Mouse (Mus musculus): ENCODE measurements at regions not wholly inside any gene's neighbourhood (a gene's known extent, or its start where the extent isn't known, plus 50 kb on each side); places are given as distances from the start of the nearest gene placed in this dataset.
"Not testable (repeated sequence)": the region's sequence is repeated elsewhere in the genome, so short reads cannot be mapped to it uniquely, and the experiment has no call there.

- no peaks in the 10 kb centered on the region for H3K36me3 ChIP-seq (ENCODE audit: inconsistent target)
- no peak overlapping the region for H3K4me3 ChIP-seq (ENCODE audit: inconsistent target)
- no peaks in the 10 kb centered on the region for H3K79me2 ChIP-seq (ENCODE audit: inconsistent target)
- no peak overlapping the region for H3K27ac ChIP-seq
- 96% methylated on average over 5 of the region's 5 CpGs for WGBS (ENCODE audit: missing documents)
These were observed 519.8 kb upstream of the Arid1b start for GRCm38 (mm10) chr17:4474350-4474749.

GRCm38 (mm10) chr17:4475665-4476064, 518.5 kb upstream of the Arid1b start:
- WGBS (ENCODE audit: missing documents) = 70% methylated on average over 3 of the region's 3 CpGs
- H3K27ac ChIP-seq = no peak overlapping the region

GRCm38 (mm10) chr17:4494392-4494791, 499.7 kb upstream of the Arid1b start:
- Histone ChIP-seq H3K27ac (no peak overlapping the region), H3K79me2 (ENCODE audit: inconsistent target) (no peaks in the 10 kb centered on the region), H3K36me3 (ENCODE audit: inconsistent target) (no peaks in the 10 kb centered on the region), H3K4me3 (ENCODE audit: inconsistent target) (no peak overlapping the region)
- 26% methylated on average over 2 of the region's 2 CpGs for WGBS (ENCODE audit: missing documents)

More at GRCm38 (mm10) chr17:4475665-4476064, 518.5 kb upstream of the Arid1b start:
- Histone ChIP-seq H3K36me3 (ENCODE audit: inconsistent target) (no peaks in the 10 kb centered on the region), H3K4me3 (ENCODE audit: inconsistent target) (no peak overlapping the region), H3K79me2 (ENCODE audit: inconsistent target) (no peaks in the 10 kb centered on the region)

GRCm38 (mm10) chr17:4500504-4500903, 493.6 kb upstream of the Arid1b start:
- H3K27ac ChIP-seq = no peak overlapping the region
- no peaks in the 10 kb centered on the region for H3K79me2 ChIP-seq (ENCODE audit: inconsistent target)
- no peak overlapping the region for H3K4me3 ChIP-seq (ENCODE audit: inconsistent target)
- no peaks in the 10 kb centered on the region for H3K36me3 ChIP-seq (ENCODE audit: inconsistent target)
- 91% methylated on average over 5 of the region's 5 CpGs for WGBS (ENCODE audit: missing documents)

GRCm38 (mm10) chr17:4501029-4501428, 493.1 kb upstream of the Arid1b start:
- WGBS (ENCODE audit: missing documents) = 79% methylated on average over 1 of the region's 1 CpGs
- Histone ChIP-seq H3K27ac (no peak overlapping the region), H3K79me2 (ENCODE audit: inconsistent target) (no peaks in the 10 kb centered on the region), H3K4me3 (ENCODE audit: inconsistent target) (no peak overlapping the region), H3K36me3 (ENCODE audit: inconsistent target) (no peaks in the 10 kb centered on the region)

- Histone ChIP-seq H3K79me2 (ENCODE audit: inconsistent target) (no peaks in the 10 kb centered on the region), H3K36me3 (ENCODE audit: inconsistent target) (no peaks in the 10 kb centered on the region), H3K4me3 (ENCODE audit: inconsistent target) (no peak overlapping the region), H3K27ac (no peak overlapping the region)
- WGBS (ENCODE audit: missing documents) = 93% methylated on average over 5 of the region's 6 CpGs
These were observed 489.2 kb upstream of the Arid1b start for GRCm38 (mm10) chr17:4504951-4505350.

GRCm38 (mm10) chr17:4509506-4509905, 484.6 kb upstream of the Arid1b start:
- WGBS (ENCODE audit: missing documents) = 86% methylated on average over 3 of the region's 3 CpGs

GRCm38 (mm10) chr17:4516141-4516540, 478.0 kb upstream of the Arid1b start:
- H3K79me2 ChIP-seq (ENCODE audit: inconsistent target) = no peaks in the 10 kb centered on the region
- 96% methylated on average over 7 of the region's 7 CpGs for WGBS (ENCODE audit: missing documents)
- no peak overlapping the region for H3K27ac ChIP-seq
- no peak overlapping the region for H3K4me3 ChIP-seq (ENCODE audit: inconsistent target)
- no peaks in the 10 kb centered on the region for H3K36me3 ChIP-seq (ENCODE audit: inconsistent target)

More at GRCm38 (mm10) chr17:4509506-4509905, 484.6 kb upstream of the Arid1b start:
- Histone ChIP-seq H3K36me3 (ENCODE audit: inconsistent target) (no peaks in the 10 kb centered on the region), H3K27ac (no peak overlapping the region), H3K4me3 (ENCODE audit: inconsistent target) (no peak overlapping the region), H3K79me2 (ENCODE audit: inconsistent target) (no peaks in the 10 kb centered on the region)

GRCm38 (mm10) chr17:4516846-4517245, 477.3 kb upstream of the Arid1b start:
- no peak overlapping the region for H3K27ac ChIP-seq
- H3K4me3 ChIP-seq (ENCODE audit: inconsistent target) = no peak overlapping the region
- H3K36me3 ChIP-seq (ENCODE audit: inconsistent target) = no peaks in the 10 kb centered on the region
- WGBS (ENCODE audit: missing documents) = 93% methylated on average over 3 of the region's 3 CpGs
- no peaks in the 10 kb centered on the region for H3K79me2 ChIP-seq (ENCODE audit: inconsistent target)

GRCm38 (mm10) chr17:4521031-4521430, 473.1 kb upstream of the Arid1b start:
- H3K4me3 ChIP-seq (ENCODE audit: inconsistent target) = no peak overlapping the region
- no peaks in the 10 kb centered on the region for H3K79me2 ChIP-seq (ENCODE audit: inconsistent target)
- WGBS (ENCODE audit: missing documents) = 98% methylated on average over 4 of the region's 4 CpGs
- no peak overlapping the region for H3K27ac ChIP-seq
- H3K36me3 ChIP-seq (ENCODE audit: inconsistent target) = no peaks in the 10 kb centered on the region

GRCm38 (mm10) chr17:4526466-4526865, 467.7 kb upstream of the Arid1b start:
- 98% methylated on average over 7 of the region's 7 CpGs for WGBS (ENCODE audit: missing documents)
- Histone ChIP-seq H3K36me3 (ENCODE audit: inconsistent target) (no peaks in the 10 kb centered on the region), H3K27ac (no peak overlapping the region), H3K79me2 (ENCODE audit: inconsistent target) (no peaks in the 10 kb centered on the region), H3K4me3 (ENCODE audit: inconsistent target) (no peak overlapping the region)

- Histone ChIP-seq H3K27ac (no peak overlapping the region), H3K79me2 (ENCODE audit: inconsistent target) (no peaks in the 10 kb centered on the region), H3K4me3 (ENCODE audit: inconsistent target) (no peak overlapping the region), H3K36me3 (ENCODE audit: inconsistent target) (no peaks in the 10 kb centered on the region)
- 100% methylated on average over 2 of the region's 2 CpGs for WGBS (ENCODE audit: missing documents)
These were observed 462.0 kb upstream of the Arid1b start for GRCm38 (mm10) chr17:4532126-4532525.

GRCm38 (mm10) chr17:4540435-4540834, 453.7 kb upstream of the Arid1b start:
- WGBS (ENCODE audit: missing documents) = 93% methylated on average over 2 of the region's 2 CpGs
- no peaks in the 10 kb centered on the region for H3K79me2 ChIP-seq (ENCODE audit: inconsistent target)

GRCm38 (mm10) chr17:4541020-4541743, 452.9 kb upstream of the Arid1b start:
- Histone ChIP-seq H3K79me2 (ENCODE audit: inconsistent target) (no peaks in the 10 kb centered on the region), H3K4me3 (ENCODE audit: inconsistent target) (no peak overlapping the region), H3K36me3 (ENCODE audit: inconsistent target) (no peaks in the 10 kb centered on the region), H3K27ac (no peak overlapping the region)
- WGBS (ENCODE audit: missing documents) = 88% methylated on average over 7 of the region's 7 CpGs

More at GRCm38 (mm10) chr17:4540435-4540834, 453.7 kb upstream of the Arid1b start:
- Histone ChIP-seq H3K27ac (no peak overlapping the region), H3K4me3 (ENCODE audit: inconsistent target) (no peak overlapping the region), H3K36me3 (ENCODE audit: inconsistent target) (no peaks in the 10 kb centered on the region)

- 79% methylated on average over 2 of the region's 2 CpGs for WGBS (ENCODE audit: missing documents)
- Histone ChIP-seq H3K27ac (no peak overlapping the region), H3K4me3 (ENCODE audit: inconsistent target) (no peak overlapping the region), H3K79me2 (ENCODE audit: inconsistent target) (no peaks in the 10 kb centered on the region), H3K36me3 (ENCODE audit: inconsistent target) (no peaks in the 10 kb centered on the region)
These were observed 447.6 kb upstream of the Arid1b start for GRCm38 (mm10) chr17:4546579-4546978.

GRCm38 (mm10) chr17:4553026-4553425, 441.1 kb upstream of the Arid1b start:
- not testable (repeated sequence) for H3K27ac ChIP-seq; H3K36me3 ChIP-seq (ENCODE audit: inconsistent target); H3K79me2 ChIP-seq (ENCODE audit: inconsistent target); H3K4me3 ChIP-seq (ENCODE audit: inconsistent target)
- WGBS (ENCODE audit: missing documents) = 95% methylated on average over 4 of the region's 4 CpGs
